Mouse (Mus musculus) spleen, postnatal 10 days (tissue): ENCODE data around the gene Hapln2.
A peak's percentile ranks its signal among the peaks of the same experiment; 100 is the strongest.

Experiments
- DNase-seq, 2 experiments: peaks; one replicate each; pipeline ENCODE4 v3.0.0; 2021 to 2022; ENCODE audit warnings: low spot score in 2 of 2

The Hapln2 gene

DNA sequence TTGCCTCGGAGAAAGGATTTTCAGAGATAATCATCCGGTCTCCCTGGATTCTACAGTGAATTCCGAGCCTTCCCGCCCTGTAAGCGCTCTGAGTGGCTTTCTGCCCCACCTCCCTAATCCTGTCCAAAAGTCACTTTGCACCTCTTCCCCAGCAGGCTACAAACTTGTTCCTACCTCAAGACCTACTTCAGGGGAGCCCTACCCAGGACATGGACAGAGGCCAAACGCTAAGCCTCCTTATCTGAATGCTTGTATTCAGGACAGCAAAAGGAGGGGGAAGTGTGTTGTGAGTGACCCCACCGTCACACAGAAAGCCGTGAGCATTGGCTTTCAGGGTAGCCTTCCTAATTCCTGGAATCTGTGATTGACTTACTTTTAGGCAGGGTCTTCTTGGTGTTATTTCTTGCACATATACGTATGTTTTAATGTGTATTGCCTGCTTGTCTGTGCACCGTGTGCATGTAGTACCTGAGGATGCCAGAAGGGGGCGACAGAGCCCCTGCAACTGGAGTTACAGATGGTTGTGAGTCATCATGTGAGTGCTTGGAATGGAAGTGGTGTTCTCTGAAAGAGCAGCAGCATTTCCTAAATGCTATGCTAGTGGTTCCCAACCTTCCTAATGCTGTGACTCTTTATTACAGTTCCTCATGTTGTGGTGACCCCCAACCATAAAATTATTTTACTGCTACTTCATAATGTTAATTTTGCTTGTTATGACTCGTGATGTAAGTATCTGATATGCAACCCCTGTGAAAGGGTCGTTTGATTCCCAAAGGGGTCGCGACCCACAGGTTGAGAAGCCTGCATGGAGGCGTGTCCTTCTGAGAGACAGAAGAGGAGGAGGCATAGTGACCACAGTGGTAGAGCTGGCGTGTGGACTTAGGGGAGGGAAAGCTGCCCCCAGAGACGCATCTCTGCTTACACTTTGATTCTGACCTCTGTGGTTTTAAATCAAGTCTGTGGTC lies 21.3 kb downstream of the Hapln2 start:
- no peak for DNase-seq

GRCm38 (mm10) chr3:88002291-88002976 lies 24.9 kb downstream of the Hapln2 start:
- DNase-seq = no peak

GRCm38 (mm10) chr3:88000816-88001595 lies 26.4 kb downstream of the Hapln2 start:
- no peak for DNase-seq

DNA sequence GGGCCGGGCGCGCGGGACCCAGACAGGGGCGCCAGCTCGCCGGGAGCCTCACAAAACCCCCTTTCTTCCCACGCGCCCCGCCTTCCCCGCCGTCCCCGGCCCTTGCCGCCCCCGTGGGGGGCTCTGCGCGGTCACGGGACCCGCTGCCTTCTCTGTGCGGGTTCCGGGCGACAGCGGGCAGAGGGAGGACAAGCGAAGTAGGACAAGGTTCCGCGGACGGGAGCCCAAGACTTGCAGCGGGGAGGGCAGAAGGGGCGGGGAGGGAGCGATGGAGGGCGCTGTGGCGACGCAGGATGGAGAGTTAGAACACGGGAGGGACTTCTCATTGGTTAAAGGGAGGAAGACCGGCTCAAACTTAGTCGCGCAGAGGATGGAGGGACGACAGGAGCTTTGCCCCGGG lies 27.2 kb downstream of the Hapln2 start, which contains the start of gene Bcan:
TSS of gene Bcan (minus strand) at position 50 of the 400 bp plus-strand sequence.
- no peak for DNase-seq

DNA sequence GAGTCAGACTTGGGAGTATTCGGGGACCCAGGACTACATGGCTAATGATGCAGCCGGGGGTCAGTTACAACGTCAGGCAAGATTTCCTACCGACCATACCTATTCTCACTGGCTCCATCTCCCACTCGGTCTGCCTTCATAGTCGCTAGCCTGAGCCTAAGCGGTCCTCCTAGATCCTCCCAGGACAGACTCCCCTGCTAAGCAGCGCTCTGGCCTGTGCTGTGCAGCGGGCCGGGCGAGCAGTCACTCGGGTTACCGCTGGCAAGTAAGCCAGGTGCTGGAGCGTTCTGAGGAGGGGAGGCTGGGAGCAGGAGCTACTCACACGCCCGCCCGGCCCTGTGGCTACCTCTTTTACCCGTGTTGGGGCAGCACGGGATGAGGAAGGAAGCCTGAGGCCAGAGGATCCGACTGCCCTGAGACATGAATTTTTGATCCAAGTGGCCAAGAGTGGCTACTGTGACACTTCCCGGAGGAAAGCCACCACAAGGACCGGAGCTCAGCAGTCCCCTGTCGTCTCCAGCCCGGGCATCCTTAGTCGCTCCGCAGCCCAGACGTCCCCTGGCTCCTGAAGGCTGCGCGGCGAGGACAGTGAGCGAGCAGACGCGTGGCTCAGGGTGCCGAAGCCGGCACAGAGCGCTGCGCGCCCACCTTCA lies 28.0 kb downstream of the Hapln2 start:
- no peak for DNase-seq

DNA sequence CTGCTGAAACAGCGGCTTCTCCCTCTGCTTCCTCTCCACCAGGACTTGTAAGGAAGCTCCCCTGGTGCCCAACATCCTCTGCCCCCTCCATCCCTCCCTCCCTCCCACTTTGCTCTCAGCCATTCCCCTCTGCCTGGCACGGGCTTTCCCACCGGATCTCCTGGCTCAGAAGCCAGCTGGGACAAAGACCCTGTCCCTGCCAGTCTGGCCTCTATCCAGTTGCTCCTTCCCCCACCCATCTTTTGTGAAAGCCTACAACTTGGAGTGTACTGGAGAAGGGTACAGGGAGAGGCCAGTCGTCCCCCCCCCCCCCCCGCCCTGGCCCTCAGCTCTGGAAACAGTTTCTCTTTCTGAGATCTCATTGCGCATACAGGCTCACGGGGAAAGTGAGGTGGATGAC lies 28.6 kb downstream of the Hapln2 start:
- DNase-seq = no peak

GRCm38 (mm10) chr3:87996971-87997614 lies 30.3 kb downstream of the Hapln2 start:
- no peak for DNase-seq

DNA sequence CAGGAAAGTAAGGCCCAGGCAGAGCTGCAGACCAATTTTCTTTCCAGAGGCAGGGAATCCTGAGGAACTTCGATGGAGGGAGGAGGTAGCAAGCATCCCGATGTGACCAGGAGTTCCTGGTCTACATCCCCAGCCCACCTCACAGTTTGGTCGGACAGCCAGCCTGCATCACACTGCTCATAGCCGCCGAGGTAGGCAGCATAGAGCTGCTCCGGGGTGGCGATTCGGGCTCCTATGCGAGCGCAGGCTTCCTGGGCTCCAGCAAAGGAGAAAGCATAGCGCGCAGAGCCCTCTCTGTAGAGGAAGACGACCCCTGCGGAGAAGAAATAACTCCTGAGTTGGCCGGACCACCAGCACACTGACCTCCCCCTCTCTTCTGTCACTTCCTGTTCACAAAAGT lies 31.0 kb downstream of the Hapln2 start:
- DNase-seq = no peak

DNA sequence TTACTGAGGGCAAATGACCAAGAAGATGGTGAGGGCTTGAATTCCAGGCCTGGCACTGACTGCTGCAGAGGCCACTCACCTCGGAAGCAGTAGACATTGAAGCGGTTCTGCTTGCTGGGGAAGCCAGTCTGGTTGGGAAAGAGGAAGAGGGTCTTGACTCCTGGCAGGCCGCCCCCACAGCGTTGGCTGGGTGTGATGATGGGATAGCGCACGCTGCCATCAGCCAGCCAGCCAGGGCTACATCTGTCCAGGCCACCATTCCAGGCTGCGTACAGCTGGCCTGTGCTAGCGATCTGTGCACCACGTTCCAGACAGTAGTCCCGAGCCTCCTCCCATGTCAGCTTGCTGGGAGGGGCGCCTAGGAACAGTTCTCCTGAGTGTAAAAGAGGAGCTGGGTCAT lies 32.1 kb downstream of the Hapln2 start:
- DNase-seq = no peak

GRCm38 (mm10) chr3:87993436-87993835 lies 33.9 kb downstream of the Hapln2 start:
- DNase-seq = peak in 1 of 2 experiments; percentile 70

- no peak for DNase-seq
Observed at GRCm38 (mm10) chr3:87989935-87990334, 37.4 kb downstream of the Hapln2 start.

DNA sequence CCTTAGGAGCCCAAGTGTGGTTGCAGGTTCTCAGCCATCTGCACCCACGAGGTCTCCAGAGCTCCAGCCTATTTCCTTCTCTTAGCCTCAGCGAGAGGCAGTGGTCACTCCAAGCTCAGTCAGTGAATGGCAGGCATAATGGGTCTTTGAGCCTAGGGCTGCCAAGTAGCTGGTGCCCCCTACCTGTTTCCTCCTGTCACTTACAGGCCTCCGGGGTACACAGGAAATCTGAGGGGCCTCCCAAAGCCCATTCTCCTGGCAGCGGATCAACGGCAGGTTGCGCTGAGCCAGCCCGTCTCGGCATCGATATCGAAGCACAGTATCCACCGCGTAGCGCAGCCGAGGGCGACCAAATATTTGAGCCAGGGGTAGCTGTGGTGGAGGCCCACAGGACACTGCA lies 39.3 kb downstream of the Hapln2 start:
- no peak for DNase-seq

DNA sequence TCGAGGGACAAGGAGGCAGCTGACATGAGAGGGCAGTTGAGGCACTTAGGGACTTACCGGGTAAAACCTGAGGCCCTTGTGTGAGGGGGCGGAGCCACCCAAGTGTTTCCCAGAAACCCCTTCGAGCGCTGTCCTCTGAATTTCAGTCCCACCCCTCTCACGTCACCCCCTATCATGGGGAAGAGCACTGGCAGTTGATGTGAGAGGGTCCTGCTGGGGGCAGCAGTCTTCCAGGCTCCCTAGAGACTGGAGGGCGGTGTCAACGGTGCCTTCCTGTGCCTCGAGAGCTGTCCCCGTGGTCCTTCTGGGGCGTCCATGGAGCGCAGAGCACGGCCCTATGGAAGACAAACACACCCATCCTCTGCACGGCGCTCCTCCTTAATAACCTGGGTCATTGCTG lies 39.8 kb downstream of the Hapln2 start:
- no peak for DNase-seq

- DNase-seq = peak; percentile 76 to 95
Observed at GRCm38 (mm10) chr3:87986868-87987267, 40.5 kb downstream of the Hapln2 start.

DNA sequence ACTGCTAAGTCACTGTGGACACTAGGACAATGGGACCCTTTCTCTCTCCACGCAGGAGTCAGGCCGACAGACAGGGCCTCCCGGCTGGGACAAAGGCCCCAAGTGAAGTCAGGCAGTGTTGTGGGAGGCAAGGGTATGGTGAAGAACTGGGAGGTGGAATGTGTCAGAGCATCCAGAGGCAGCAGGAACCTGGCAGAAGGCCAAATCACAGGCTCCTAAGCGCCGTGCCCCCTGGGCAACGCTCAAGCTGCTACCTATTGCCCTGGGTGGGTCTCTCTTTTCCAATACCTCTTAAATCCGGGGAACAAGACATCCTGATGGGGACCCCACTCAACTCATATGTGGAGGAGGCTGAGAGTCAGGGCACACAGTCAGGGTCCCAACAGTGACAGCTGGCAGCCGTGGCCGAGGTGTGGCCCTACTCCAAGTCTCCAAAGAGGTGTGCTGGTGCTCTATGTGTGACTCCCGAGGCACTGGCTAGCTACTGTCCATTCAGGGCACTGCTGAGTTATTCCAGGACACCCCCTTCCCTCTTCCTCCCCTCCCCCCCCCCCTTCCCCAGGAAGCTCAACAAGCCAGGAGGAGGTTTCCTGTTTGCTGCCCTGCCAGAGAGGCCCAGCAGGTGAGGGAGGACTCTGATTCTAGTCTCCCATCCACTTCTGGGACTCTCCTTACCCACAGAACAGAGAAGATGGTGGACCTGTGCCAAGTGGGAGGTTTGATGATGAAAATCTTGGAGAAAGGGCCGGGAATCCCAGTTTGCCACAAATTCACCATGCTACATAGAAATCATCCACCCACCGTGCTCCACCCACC lies 41.7 kb downstream of the Hapln2 start:
- no peak for DNase-seq

- DNase-seq = no peak
Observed at GRCm38 (mm10) chr3:87984094-87984493, 43.3 kb downstream of the Hapln2 start.

GRCm38 (mm10) chr3:87983627-87984026 lies 43.8 kb downstream of the Hapln2 start:
- no peak for DNase-seq

- DNase-seq = no peak
Observed at GRCm38 (mm10) chr3:87982836-87983601, 44.4 kb downstream of the Hapln2 start.
